Mouse (Mus musculus): Measurements from ENCODE around the gene Rnf19b.

DNA sequence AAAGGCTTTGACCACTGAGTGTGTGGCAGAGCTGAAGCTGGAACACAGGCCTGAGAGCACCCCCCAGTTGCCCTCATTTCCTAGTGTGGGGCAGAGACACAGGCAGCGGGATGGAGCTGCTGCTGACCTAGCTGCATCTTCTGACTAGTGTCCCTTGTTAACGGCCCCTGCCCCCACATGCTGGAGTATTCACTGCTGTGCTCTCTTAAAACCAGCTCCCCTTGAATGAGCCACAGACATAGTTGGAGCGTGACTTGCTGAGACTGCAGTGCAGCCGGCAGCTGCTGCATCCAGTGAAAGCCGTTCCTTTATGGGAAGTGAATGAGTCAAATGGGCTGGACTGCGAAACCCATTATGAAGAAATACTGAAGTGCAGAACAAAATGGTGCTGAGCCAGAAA lies 23.4 kb downstream of the Rnf19b start:
- TF ChIP-seq POLR2A (IDR thresholded peaks at IDR 0.05; ENCODE audit: borderline replicate concordance, extremely low read depth, low read depth, low read length) (no peak), CTCF (IDR thresholded peaks at IDR 0.05; ENCODE audit: insufficient read depth, low read length) (no peak)
